Mouse (Mus musculus): Measurements from ENCODE around the gene Klf12. TPM values are rescaled to one million over a fixed set of nuclear protein-coding genes. Genes with fewer than 3 reads are reported as not detected.

The Klf12 gene
- total and polyA plus RNA-seq, 2 experiments from 2014 or later, result 21.1 to 43.2 TPM

GRCm38 (mm10) chr14:100156639-100157038, 127.8 kb downstream of the Klf12 start:
- TF ChIP-seq CTCF (IDR thresholded peaks at IDR 0.05; ENCODE audit: low read depth), result peak; percentile 28; the same call in 1 of the 2 replicates
- DNase-seq (ENCODE audit: low spot score) (no peak), ATAC-seq (no peak)

DNA sequence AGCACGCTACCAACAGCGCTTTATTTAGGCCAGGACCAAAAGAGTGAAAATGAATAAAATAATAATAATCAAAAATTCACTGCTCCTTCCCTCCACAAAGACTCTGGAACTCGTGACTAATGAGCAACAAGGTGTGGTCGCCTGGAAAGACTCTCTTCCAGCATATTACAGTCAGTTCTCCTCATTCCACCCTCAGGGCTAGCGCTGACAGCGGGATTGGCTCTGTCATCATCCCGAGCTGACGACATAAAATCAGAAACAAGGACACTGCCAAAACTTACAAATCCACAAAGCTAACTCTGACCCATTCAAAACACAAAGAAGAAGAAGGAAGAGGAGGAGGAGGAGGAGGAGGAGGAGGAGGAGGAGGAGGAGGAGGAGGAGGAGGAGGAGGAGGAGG, 136.8 kb downstream of the Klf12 start:
- Histone ChIP-seq H3K9ac (replicated peaks; ENCODE audit: low read length) (no peak overlapping the region), H3K9me3 (ENCODE audit: low read length) (no peaks in the 10 kb centered on the region), H3K27ac (no peak overlapping the region), H3K4me1 (ENCODE audit: insufficient read depth, low read length) (no peaks in the 10 kb centered on the region), H3K4me3 (ENCODE audit: low read length) (no peak overlapping the region), H3K36me3 (ENCODE audit: insufficient read depth, low read length) (no peaks in the 10 kb centered on the region), H3K27me3 (ENCODE audit: insufficient read depth, low read length) (no peaks in the 10 kb centered on the region), H3K4me2 (ENCODE audit: low read depth, low read length) (no peak overlapping the region)
- WGBS, result 91% methylated on average over 8 of the region's 8 CpGs
- ATAC-seq, result no peak
- TF ChIP-seq CTCF (IDR thresholded peaks at IDR 0.05; ENCODE audit: low read depth), result no peak
- DNase-seq (ENCODE audit: low spot score), result no peak

More at GRCm38 (mm10) chr14:100156639-100157038, 127.8 kb downstream of the Klf12 start:
- Histone ChIP-seq H3K36me3 (ENCODE audit: insufficient read depth, low read length) (no peaks in the 10 kb centered on the region), H3K27me3 (ENCODE audit: insufficient read depth, low read length) (no peaks in the 10 kb centered on the region), H3K27ac (no peak overlapping the region), H3K4me2 (ENCODE audit: low read depth, low read length) (no peak overlapping the region), H3K9me3 (ENCODE audit: low read length) (no peaks in the 10 kb centered on the region), H3K9ac (replicated peaks; ENCODE audit: low read length) (no peak overlapping the region), H3K4me1 (ENCODE audit: insufficient read depth, low read length) (no peaks in the 10 kb centered on the region), H3K4me3 (ENCODE audit: low read length) (no peak overlapping the region)

DNA sequence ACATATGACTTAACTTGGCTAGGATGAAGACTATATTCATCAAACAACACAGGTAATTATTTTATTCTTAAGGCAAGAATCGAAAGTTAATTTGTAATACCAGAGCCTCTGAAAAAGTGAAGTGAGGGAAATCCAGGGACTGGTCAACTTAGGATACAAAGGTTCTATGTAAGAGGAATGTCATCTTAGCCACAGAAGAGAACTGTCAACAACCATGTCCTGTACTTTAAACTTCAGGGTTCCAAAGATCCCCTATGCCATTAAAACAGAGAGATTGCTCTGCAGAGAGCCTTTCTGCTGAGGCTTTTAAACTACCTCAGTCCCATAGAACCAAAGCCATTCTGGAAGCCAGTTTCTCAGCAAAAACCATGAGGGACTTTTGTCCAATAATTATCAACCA, 144.1 kb downstream of the Klf12 start:
- H3K27ac ChIP-seq, result no peak overlapping the region
- no peak for TF ChIP-seq CTCF (IDR thresholded peaks at IDR 0.05; ENCODE audit: low read depth)
- H3K4me1 ChIP-seq (ENCODE audit: insufficient read depth, low read length), result no peaks in the 10 kb centered on the region
- WGBS, result 96% methylated on average over 1 of the region's 1 CpGs
- DNase-seq (ENCODE audit: low spot score) (no peak), ATAC-seq (no peak)
- no peak overlapping the region for H3K4me2 ChIP-seq (ENCODE audit: low read depth, low read length)
- no peaks in the 10 kb centered on the region for H3K9me3 ChIP-seq (ENCODE audit: low read length)
- no peak overlapping the region for H3K9ac ChIP-seq (replicated peaks; ENCODE audit: low read length)
- H3K4me3 ChIP-seq (ENCODE audit: low read length), result no peak overlapping the region
- no peaks in the 10 kb centered on the region for H3K27me3 ChIP-seq (ENCODE audit: insufficient read depth, low read length)
- no peaks in the 10 kb centered on the region for H3K36me3 ChIP-seq (ENCODE audit: insufficient read depth, low read length)

GRCm38 (mm10) chr14:100134304-100134703, 150.2 kb downstream of the Klf12 start:
- Histone ChIP-seq H3K4me1 (ENCODE audit: insufficient read depth, low read length) (no peaks in the 10 kb centered on the region), H3K4me2 (ENCODE audit: low read depth, low read length) (no peak overlapping the region), H3K4me3 (ENCODE audit: low read length) (no peak overlapping the region), H3K9me3 (ENCODE audit: low read length) (no peaks in the 10 kb centered on the region), H3K36me3 (ENCODE audit: insufficient read depth, low read length) (no peaks in the 10 kb centered on the region), H3K27ac (no peak overlapping the region), H3K9ac (replicated peaks; ENCODE audit: low read length) (no peak overlapping the region), H3K27me3 (ENCODE audit: insufficient read depth, low read length) (no peaks in the 10 kb centered on the region)
- no peak for TF ChIP-seq CTCF (IDR thresholded peaks at IDR 0.05; ENCODE audit: low read depth)
- ATAC-seq (no peak), DNase-seq (ENCODE audit: low spot score) (no peak)
- 90% methylated on average over 9 of the region's 9 CpGs for WGBS

DNA sequence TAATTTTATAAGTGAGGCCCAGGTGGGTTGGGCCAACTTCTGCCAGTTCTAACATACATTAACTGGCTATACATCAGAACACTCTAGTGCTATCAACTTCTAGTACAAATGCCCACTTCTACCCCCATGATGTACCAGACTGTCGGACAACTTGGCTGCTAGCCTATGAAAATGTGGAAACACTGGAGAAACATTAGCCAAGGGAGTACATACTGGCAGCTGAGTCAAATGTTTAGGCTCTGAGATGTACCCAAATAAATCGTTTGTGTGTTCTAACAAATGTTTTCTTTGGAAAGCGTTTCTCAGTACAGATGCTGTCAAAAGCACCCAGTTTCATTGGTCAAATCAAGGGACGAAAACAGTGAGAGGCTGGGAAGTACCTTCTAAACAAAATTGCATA, 152.0 kb downstream of the Klf12 start:
- no peak overlapping the region for H3K4me3 ChIP-seq (ENCODE audit: low read length)
- H3K36me3 ChIP-seq (ENCODE audit: insufficient read depth, low read length), result no peaks in the 10 kb centered on the region
- H3K27me3 ChIP-seq (ENCODE audit: insufficient read depth, low read length), result no peaks in the 10 kb centered on the region
- no peak for ATAC-seq
- H3K4me2 ChIP-seq (ENCODE audit: low read depth, low read length), result no peak overlapping the region
- no peak overlapping the region for H3K9ac ChIP-seq (replicated peaks; ENCODE audit: low read length)
- no peaks in the 10 kb centered on the region for H3K9me3 ChIP-seq (ENCODE audit: low read length)
- no peak for TF ChIP-seq CTCF (IDR thresholded peaks at IDR 0.05; ENCODE audit: low read depth)
- no peak overlapping the region for H3K27ac ChIP-seq
- 75% methylated on average over 4 of the region's 4 CpGs for WGBS
- H3K4me1 ChIP-seq (ENCODE audit: insufficient read depth, low read length), result no peaks in the 10 kb centered on the region
- no peak for DNase-seq (ENCODE audit: low spot score)

GRCm38 (mm10) chr14:100126126-100126525, 158.4 kb downstream of the Klf12 start:
- no peak for TF ChIP-seq CTCF (IDR thresholded peaks at IDR 0.05; ENCODE audit: low read depth)
- Histone ChIP-seq H3K9ac (replicated peaks; ENCODE audit: low read length) (no peak overlapping the region), H3K27me3 (ENCODE audit: insufficient read depth, low read length) (no peaks in the 10 kb centered on the region), H3K4me1 (ENCODE audit: insufficient read depth, low read length) (no peaks in the 10 kb centered on the region), H3K27ac (no peak overlapping the region), H3K4me2 (ENCODE audit: low read depth, low read length) (no peak overlapping the region), H3K36me3 (ENCODE audit: insufficient read depth, low read length) (no peaks in the 10 kb centered on the region), H3K4me3 (ENCODE audit: low read length) (no peak overlapping the region), H3K9me3 (ENCODE audit: low read length) (no peaks in the 10 kb centered on the region)
- no peak for DNase-seq (ENCODE audit: low spot score)
- 78% methylated on average over 6 of the region's 6 CpGs for WGBS
- ATAC-seq, result no peak

DNA sequence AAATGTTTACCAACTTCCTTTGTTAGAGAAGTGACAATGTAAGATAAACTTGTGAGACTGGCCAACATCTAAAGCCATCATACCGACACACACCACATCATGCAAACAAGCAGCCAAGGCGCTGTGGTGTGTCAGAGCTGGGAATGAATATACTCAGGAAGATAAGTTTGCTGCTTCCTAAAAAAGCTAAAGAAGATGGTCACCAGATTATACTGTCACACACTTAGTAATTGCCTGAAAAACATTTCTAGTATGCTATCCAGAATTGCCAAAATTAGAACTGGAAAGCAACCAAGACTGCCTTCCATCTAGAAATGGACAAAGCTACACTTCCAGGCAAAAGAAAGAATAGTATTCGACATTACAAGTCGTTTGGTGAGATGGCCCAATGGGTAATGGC, 163.4 kb downstream of the Klf12 start:
- DNase-seq (ENCODE audit: low spot score), result no peak
- no peaks in the 10 kb centered on the region for H3K27me3 ChIP-seq (ENCODE audit: insufficient read depth, low read length)
- 91% methylated on average over 4 of the region's 4 CpGs for WGBS
- H3K27ac ChIP-seq, result no peak overlapping the region
- H3K9ac ChIP-seq (replicated peaks; ENCODE audit: low read length), result no peak overlapping the region
- no peak overlapping the region for H3K4me2 ChIP-seq (ENCODE audit: low read depth, low read length)
- ATAC-seq, result no peak
- H3K4me1 ChIP-seq (ENCODE audit: insufficient read depth, low read length), result no peaks in the 10 kb centered on the region
- no peaks in the 10 kb centered on the region for H3K36me3 ChIP-seq (ENCODE audit: insufficient read depth, low read length)
- no peaks in the 10 kb centered on the region for H3K9me3 ChIP-seq (ENCODE audit: low read length)
- TF ChIP-seq CTCF (IDR thresholded peaks at IDR 0.05; ENCODE audit: low read depth), result no peak
- no peak overlapping the region for H3K4me3 ChIP-seq (ENCODE audit: low read length)

Measured in hindbrain, postnatal 0 days (tissue).